Mouse (Mus musculus): ENCODE results near the gene Clrn2. TPM values are rescaled to one million over a fixed set of nuclear protein-coding genes. Genes with fewer than 3 reads are reported as not detected.

The Clrn2 gene
- polyA plus RNA-seq, 1 experiment from 2014 or later: 0.23 TPM

Other genes with a start within 250 kb of the Clrn2 start
- gene Qdpr, start 3.5 kb upstream of the Clrn2 start, polyA plus RNA-seq (2016; fragmentation: Nextera tagmentation; extraction: Ambion mirVana): 111 and 116 TPM in 2 replicates
- gene Lap3, start 39.6 kb downstream of the Clrn2 start, polyA plus RNA-seq (2016; fragmentation: Nextera tagmentation; extraction: Ambion mirVana): 86.7 and 88.1 TPM in 2 replicates
- gene Med28, start 66.5 kb downstream of the Clrn2 start, polyA plus RNA-seq (2016; fragmentation: Nextera tagmentation; extraction: Ambion mirVana): 281 and 287 TPM in 2 replicates
- gene Fam184b, start 185.9 kb downstream of the Clrn2 start, polyA plus RNA-seq (2016; fragmentation: Nextera tagmentation; extraction: Ambion mirVana): 0.95 and 1.3 TPM in 2 replicates
- 67.2 and 69.5 TPM in 2 replicates for gene Ncapg, start 216.2 kb downstream of the Clrn2 start, polyA plus RNA-seq (2016; fragmentation: Nextera tagmentation; extraction: Ambion mirVana)